Mouse (Mus musculus) MEL-GATA-1-ER (cell line): ENCODE data around the gene Osbp.

Experiments
- DNase-seq: peaks from one replicate; pipeline ENCODE4 v3.0.0-alpha.2; 2012; ENCODE audit warnings: low read depth; ENCODE audit errors: extremely low read depth

The Osbp gene

GRCm38 (mm10) chr19:12010916-12011559 lies 45.3 kb downstream of the Osbp start:
- DNase-seq = peak; percentile 85

- DNase-seq = peak; percentile 89
These were observed 46.1 kb downstream of the Osbp start for GRCm38 (mm10) chr19:12011560-12012556.

GRCm38 (mm10) chr19:12012615-12013014 lies 46.9 kb downstream of the Osbp start:
- no peak for DNase-seq

- peak; percentile 50 for DNase-seq
These were observed 47.5 kb downstream of the Osbp start for GRCm38 (mm10) chr19:12013228-12013627.

GRCm38 (mm10) chr19:12015708-12016107 lies 50.0 kb downstream of the Osbp start:
- no peak for DNase-seq

GRCm38 (mm10) chr19:12016192-12016591 lies 50.5 kb downstream of the Osbp start:
- DNase-seq = no peak

GRCm38 (mm10) chr19:12024149-12024548 lies 58.4 kb downstream of the Osbp start:
- peak; percentile 53 for DNase-seq

- DNase-seq = no peak
These were observed 59.6 kb downstream of the Osbp start for GRCm38 (mm10) chr19:12025333-12025732.

- no peak for DNase-seq
These were observed 60.9 kb downstream of the Osbp start for GRCm38 (mm10) chr19:12026606-12027005.

- DNase-seq = no peak
These were observed 72.0 kb downstream of the Osbp start for GRCm38 (mm10) chr19:12037727-12038126.

GRCm38 (mm10) chr19:12041217-12041616 lies 75.5 kb downstream of the Osbp start, which contains the start of gene Olfr1423:
TSS of gene Olfr1423 (minus strand) at chr19:12041317.
- DNase-seq = no peak

- no peak for DNase-seq
These were observed 77.4 kb downstream of the Osbp start for GRCm38 (mm10) chr19:12043163-12043562.
